Mouse (Mus musculus) hindbrain, embryonic 14.5 days (tissue): ENCODE measurements at regions not wholly inside any gene's neighbourhood (a gene's known extent, or its start where the extent isn't known, plus 50 kb on each side); places are given as distances from the start of the nearest gene placed in this dataset.

Source experiments
- ATAC-seq: fragments of 200-750 bp; cut with Nextera tagmentation; 2 replicates; pipeline ENCODE4 v1.8.0; 2017; ENCODE audit warnings: moderate number of reproducible peaks, mild to moderate bottlenecking, moderate TSS enrichment, moderate library complexity; ENCODE audit not compliant: low FRiP score
- DNase-seq: peaks from one replicate; pipeline ENCODE4 v3.0.0-alpha.2; 2015; ENCODE audit warnings: low spot score
- H3K27ac ChIP-seq: fragments of 300-500 bp; sonication (generic); 2 replicates; pipeline ENCODE4 v1.5.1; 2014; ENCODE audit warnings: mild to moderate bottlenecking, moderate library complexity
- H3K27me3 ChIP-seq: fragments of 300-500 bp; sonication (generic); 2 replicates; pipeline ENCODE4 v1.6.1; 2014; ENCODE audit warnings: mild to moderate bottlenecking, low read length, mixed read lengths; ENCODE audit not compliant: control insufficient read depth, insufficient read depth
- H3K36me3 ChIP-seq: fragments of 300-500 bp; sonication (generic); replicated peaks from 2 replicates; pipeline ENCODE4 v1.6.1; 2014; ENCODE audit not compliant: control insufficient read depth, insufficient read depth
- H3K4me1 ChIP-seq: fragments of 300-500 bp; sonication (generic); replicated peaks from 2 replicates; pipeline ENCODE4 v1.6.1; 2014; ENCODE audit warnings: antibody characterized with exemption, low read length, mixed read lengths; ENCODE audit not compliant: control insufficient read depth, insufficient read depth
- H3K4me2 ChIP-seq: fragments of 300-500 bp; sonication (generic); replicated peaks from 2 replicates; pipeline ENCODE4 v1.6.1; 2014; ENCODE audit warnings: mild to moderate bottlenecking, moderate library complexity
- H3K4me3 ChIP-seq: fragments of 300-500 bp; sonication (generic); replicated peaks from 2 replicates; pipeline ENCODE4 v1.5.1; 2014; ENCODE audit warnings: mild to moderate bottlenecking, low read length
- H3K9ac ChIP-seq: fragments of 300-500 bp; sonication (generic); 2 replicates; pipeline ENCODE4 v1.6.1; 2014
- H3K9me3 ChIP-seq: fragments of 300-500 bp; sonication (generic); 2 replicates; pipeline ENCODE4 v1.6.1; 2016; ENCODE audit warnings: low read length; ENCODE audit not compliant: control insufficient read depth
- WGBS: fragments of 180-500 bp; shearing (Covaris S2); extraction: QIAGEN DNeasy Blood & Tissue Kit; methylation state at CpG from one replicate; pipeline ENCODE4 v1.1.7; 2014; 5-methylcytosine and 5-hydroxymethylcytosine counted together

GRCm38 (mm10) chr7:74823286-74823685, 268.7 kb upstream of the Slco3a1 start:
- no peak overlapping the region for H3K27ac ChIP-seq
- ATAC-seq (no peak), DNase-seq (no peak)
- H3K9ac ChIP-seq = no peak overlapping the region
- no peaks in the 10 kb centered on the region for H3K36me3 ChIP-seq
- WGBS = 68% methylated on average over 2 of the region's 2 CpGs
- no peaks in the 10 kb centered on the region for H3K4me1 ChIP-seq
- H3K27me3 ChIP-seq = no peaks in the 10 kb centered on the region
- H3K9me3 ChIP-seq = no peaks in the 10 kb centered on the region
- no peak overlapping the region for H3K4me2 ChIP-seq
- no peak overlapping the region for H3K4me3 ChIP-seq

- no peak overlapping the region for H3K4me2 ChIP-seq
- no peak for DNase-seq
- H3K4me1 ChIP-seq = no peaks in the 10 kb centered on the region
- no peak overlapping the region for H3K9ac ChIP-seq
- no peak overlapping the region for H3K4me3 ChIP-seq
- ATAC-seq = no peak
- H3K36me3 ChIP-seq = no peaks in the 10 kb centered on the region
- H3K27ac ChIP-seq = peak overlapping the region; percentile 44
- 42% methylated on average over 1 of the region's 1 CpGs for WGBS
- H3K9me3 ChIP-seq = no peaks in the 10 kb centered on the region
- H3K27me3 ChIP-seq = no peaks in the 10 kb centered on the region
These were observed 238.7 kb upstream of the Slco3a1 start for GRCm38 (mm10) chr7:74793241-74793640.

GRCm38 (mm10) chr7:74788696-74789095, 234.1 kb upstream of the Slco3a1 start:
- no peak overlapping the region for H3K4me3 ChIP-seq
- ATAC-seq = no peak
- H3K9ac ChIP-seq = no peak overlapping the region
- H3K27me3 ChIP-seq = no peaks in the 10 kb centered on the region
- 91% methylated on average over 1 of the region's 1 CpGs for WGBS
- H3K9me3 ChIP-seq = no peaks in the 10 kb centered on the region
- H3K4me1 ChIP-seq = no peaks in the 10 kb centered on the region
- H3K36me3 ChIP-seq = no peaks in the 10 kb centered on the region
- no peak overlapping the region for H3K27ac ChIP-seq
- H3K4me2 ChIP-seq = no peak overlapping the region
- DNase-seq = no peak

DNA sequence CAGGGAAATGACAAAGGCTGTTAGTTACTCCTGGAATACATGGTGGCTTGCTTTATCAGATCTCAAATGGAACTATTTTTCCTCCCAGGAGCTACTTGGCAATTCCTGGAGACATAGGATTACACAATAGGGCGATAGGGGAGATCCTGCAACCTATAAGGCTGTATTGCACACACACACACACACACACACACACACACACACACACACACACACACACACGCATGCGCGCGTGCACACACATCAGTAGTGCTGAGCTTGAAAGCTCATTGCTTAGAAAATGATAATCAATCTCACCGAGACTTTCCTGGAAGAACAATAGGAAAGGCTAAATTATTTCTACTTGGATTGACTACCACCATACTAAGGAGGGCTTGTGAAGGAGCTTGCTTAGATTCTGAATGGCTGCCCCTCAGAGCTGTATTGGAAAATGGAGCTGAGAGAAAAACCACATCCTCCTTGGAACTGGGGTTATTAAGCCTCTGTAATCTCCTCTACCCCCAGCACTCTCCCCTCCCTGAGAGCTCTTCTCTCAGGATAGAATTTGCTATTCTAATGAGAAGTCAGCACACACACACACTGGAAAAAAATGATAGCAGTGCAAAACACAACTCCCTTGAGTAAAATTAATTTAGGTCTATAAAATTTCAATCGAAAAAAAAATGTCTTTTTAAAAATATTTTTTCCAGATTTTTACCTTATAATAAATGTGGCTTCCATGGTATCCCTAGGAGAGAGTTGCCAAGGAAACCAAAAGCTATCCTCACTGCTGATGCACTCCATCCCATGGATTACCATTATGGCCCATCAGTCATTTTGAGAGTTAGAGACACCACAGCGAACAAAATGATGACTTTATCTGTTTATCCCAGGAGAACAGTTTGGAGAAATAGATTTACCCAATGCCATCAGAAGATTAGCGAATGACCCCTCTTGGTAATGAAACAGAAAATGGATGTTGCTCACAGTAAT, 217.1 kb upstream of the Slco3a1 start:
- WGBS = 62% methylated on average over 9 of the region's 9 CpGs
- H3K36me3 ChIP-seq = no peaks in the 10 kb centered on the region
- no peak overlapping the region for H3K9ac ChIP-seq
- H3K27me3 ChIP-seq = no peaks in the 10 kb centered on the region
- DNase-seq (peak; percentile 50), ATAC-seq (no peak)
- H3K9me3 ChIP-seq = no peaks in the 10 kb centered on the region
- H3K4me3 ChIP-seq = no peak overlapping the region
- H3K4me2 ChIP-seq = no peak overlapping the region
- H3K27ac ChIP-seq = peak overlapping the region; percentile 41; the same call in 1 of the 2 replicates
- H3K4me1 ChIP-seq = 0 out of 2 replicates have a peak, but pooled peaks cover 5% of the 10 kb centered on the region

DNA sequence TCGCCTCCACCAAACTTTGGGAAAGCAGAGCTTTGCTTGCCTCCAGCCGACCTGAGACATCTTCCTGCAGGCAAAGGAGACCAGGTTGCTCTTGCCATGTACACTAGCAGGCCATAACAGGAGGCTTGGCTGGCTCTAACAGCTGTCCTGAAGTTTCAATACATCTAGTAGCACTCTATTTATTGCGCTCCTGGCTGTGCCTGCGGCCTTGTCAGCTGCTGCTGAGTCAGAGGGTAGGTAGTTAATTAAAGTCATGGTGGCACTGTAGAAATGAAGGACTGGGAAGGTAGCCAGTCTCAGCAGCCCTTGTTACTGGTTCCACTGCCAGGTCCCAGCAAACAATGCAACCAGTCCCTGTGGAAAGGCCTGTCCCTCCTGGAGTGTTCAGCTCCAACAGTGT, 212.0 kb upstream of the Slco3a1 start:
- H3K9me3 ChIP-seq = no peaks in the 10 kb centered on the region
- DNase-seq (no peak), ATAC-seq (no peak)
- no peaks in the 10 kb centered on the region for H3K27me3 ChIP-seq
- H3K4me1 ChIP-seq = 0 out of 2 replicates have a peak, but pooled peaks cover under 1% of the 10 kb centered on the region
- H3K4me3 ChIP-seq = no peak overlapping the region
- H3K9ac ChIP-seq = no peak overlapping the region
- no peak overlapping the region for H3K27ac ChIP-seq
- 94% methylated on average over 4 of the region's 4 CpGs for WGBS
- H3K36me3 ChIP-seq = no peaks in the 10 kb centered on the region
- H3K4me2 ChIP-seq = no peak overlapping the region

DNA sequence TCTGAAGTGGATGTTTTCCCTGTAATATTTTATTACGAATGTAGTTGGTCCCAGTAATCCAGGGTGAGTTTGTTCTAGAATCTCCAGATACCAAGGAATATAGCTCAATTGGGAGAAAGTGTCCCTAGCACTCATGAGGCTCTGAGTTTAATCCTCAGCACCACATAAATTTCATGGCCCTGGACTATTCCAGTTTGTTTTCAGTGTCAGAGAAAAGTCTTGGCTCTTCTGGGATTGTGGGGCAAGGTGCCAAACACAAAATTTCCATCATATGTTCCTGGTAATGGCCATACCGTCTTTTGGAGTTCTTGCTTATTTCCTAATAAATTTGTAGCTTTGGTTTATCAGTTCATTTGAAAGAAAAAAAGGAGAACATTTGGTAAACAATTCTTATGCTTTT, 202.9 kb upstream of the Slco3a1 start:
- no peak overlapping the region for H3K4me2 ChIP-seq
- no peak overlapping the region for H3K4me3 ChIP-seq
- whole genome bisulfite sequencing = 85% methylated on average over 2 of the region's 2 CpGs
- no peak overlapping the region for H3K27ac ChIP-seq
- ATAC-seq (no peak), DNase-seq (no peak)
- H3K9me3 ChIP-seq = no peaks in the 10 kb centered on the region
- no peak overlapping the region for H3K9ac ChIP-seq
- no peaks in the 10 kb centered on the region for H3K4me1 ChIP-seq
- no peaks in the 10 kb centered on the region for H3K36me3 ChIP-seq
- H3K27me3 ChIP-seq = no peaks in the 10 kb centered on the region

GRCm38 (mm10) chr7:74747704-74748103, 193.1 kb upstream of the Slco3a1 start:
- H3K9me3 ChIP-seq = 0 out of 2 replicates have a peak, but pooled peaks cover 4% of the 10 kb centered on the region
- H3K27me3 ChIP-seq = no peaks in the 10 kb centered on the region
- ATAC-seq = no peak
- no peaks in the 10 kb centered on the region for H3K4me1 ChIP-seq
- no peaks in the 10 kb centered on the region for H3K36me3 ChIP-seq
- no peak for DNase-seq
- no peak overlapping the region for H3K27ac ChIP-seq
- H3K4me3 ChIP-seq = no peak overlapping the region
- H3K9ac ChIP-seq = no peak overlapping the region
- H3K4me2 ChIP-seq = no peak overlapping the region
- WGBS = 77% methylated on average over 1 of the region's 1 CpGs

DNA sequence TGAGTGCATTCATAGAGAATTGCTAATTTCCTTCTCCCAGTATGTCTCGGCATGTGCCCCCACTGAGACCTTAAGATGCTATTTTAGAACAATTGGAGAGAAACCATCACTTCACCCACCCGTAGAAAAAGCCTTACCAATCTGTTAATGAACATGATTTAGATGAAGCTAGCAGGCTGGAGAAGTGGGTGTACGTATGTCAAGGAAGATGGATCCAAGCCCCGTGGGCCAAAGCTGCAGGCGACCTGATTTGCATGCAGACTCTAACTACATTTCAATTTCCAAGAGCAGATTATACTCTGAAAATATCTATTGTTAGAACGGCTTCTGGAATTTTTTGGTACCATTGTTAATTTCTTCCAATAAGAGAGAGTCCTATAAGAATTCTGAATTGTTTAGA, 180.4 kb upstream of the Slco3a1 start:
- Histone ChIP-seq H3K36me3 (no peaks in the 10 kb centered on the region), H3K4me1 (no peaks in the 10 kb centered on the region), H3K27me3 (no peaks in the 10 kb centered on the region), H3K9me3 (no peaks in the 10 kb centered on the region), H3K4me2 (no peak overlapping the region), H3K9ac (no peak overlapping the region), H3K27ac (no peak overlapping the region), H3K4me3 (no peak overlapping the region)
- DNase-seq (no peak), ATAC-seq (no peak)
- WGBS = 59% methylated on average over 6 of the region's 6 CpGs

GRCm38 (mm10) chr7:74726324-74726991, 171.9 kb upstream of the Slco3a1 start:
- no peaks in the 10 kb centered on the region for H3K9me3 ChIP-seq
- DNase-seq (no peak), ATAC-seq (no peak)
- no peak overlapping the region for H3K27ac ChIP-seq
- no peak overlapping the region for H3K4me3 ChIP-seq
- H3K27me3 ChIP-seq = no peaks in the 10 kb centered on the region
- no peak overlapping the region for H3K9ac ChIP-seq
- H3K4me2 ChIP-seq = no peak overlapping the region
- H3K4me1 ChIP-seq = no peaks in the 10 kb centered on the region
- WGBS = 85% methylated on average over 8 of the region's 8 CpGs
- H3K36me3 ChIP-seq = no peaks in the 10 kb centered on the region
